Mouse (Mus musculus) heart, embryonic 10.5 days (tissue): ENCODE data around the gene Apod. TPM values are rescaled to one million over a fixed set of nuclear protein-coding genes. Genes with fewer than 3 reads are reported as not detected.
A peak's percentile ranks its signal among the peaks of the same experiment; 100 is the strongest.
"Not testable (repeated sequence)": the region's sequence is repeated elsewhere in the genome, so short reads cannot be mapped to it uniquely, and the experiment has no call there.

Source experiments
- DNase-seq: peaks from one replicate; pipeline ENCODE4 v3.0.0-alpha.2; 2017; ENCODE audit warnings: low spot score
- H3K27ac ChIP-seq: fragments of 300-500 bp; sonication (generic); 2 replicates; pipeline ENCODE4 v1.5.1; 2016; ENCODE audit warnings: mild to moderate bottlenecking
- H3K27me3 ChIP-seq: fragments of 300-500 bp; sonication (generic); 2 replicates; pipeline ENCODE4 v1.6.1; 2016; ENCODE audit warnings: mild to moderate bottlenecking; ENCODE audit not compliant: poor library complexity, insufficient read depth, severe bottlenecking
- H3K36me3 ChIP-seq: fragments of 300-500 bp; sonication (generic); 2 replicates; pipeline ENCODE4 v1.6.1; 2016; ENCODE audit warnings: mild to moderate bottlenecking, moderate library complexity
- H3K4me1 ChIP-seq: fragments of 300-500 bp; sonication (generic); 2 replicates; pipeline ENCODE4 v1.6.1; 2016; ENCODE audit warnings: mild to moderate bottlenecking
- H3K4me3 ChIP-seq: fragments of 300-500 bp; sonication (generic); 2 replicates; pipeline ENCODE4 v1.5.1; 2016; ENCODE audit warnings: mild to moderate bottlenecking, moderate library complexity
- H3K9me3 ChIP-seq: fragments of 300-500 bp; sonication (generic); 2 replicates; pipeline ENCODE4 v1.6.1; 2016; ENCODE audit warnings: mild to moderate bottlenecking, moderate library complexity
- WGBS: fragments of 180-500 bp; shearing (Covaris S2); methylation state at CpG from one replicate; pipeline ENCODE4 v1.1.7; 2016; 5-methylcytosine and 5-hydroxymethylcytosine counted together
- polyA plus RNA-seq: library from polyadenylated mRNA; unstranded; fragments of >200 nt; fragmentation: Nextera tagmentation; extraction: Ambion mirVana; gene quantifications from 2 replicates; pipeline ENCODE4 v1.2.1, GENCODE M21; 2016

Gene Apod
- polyA plus RNA-seq, 1 experiment from 2014 or later: not detected

DNA sequence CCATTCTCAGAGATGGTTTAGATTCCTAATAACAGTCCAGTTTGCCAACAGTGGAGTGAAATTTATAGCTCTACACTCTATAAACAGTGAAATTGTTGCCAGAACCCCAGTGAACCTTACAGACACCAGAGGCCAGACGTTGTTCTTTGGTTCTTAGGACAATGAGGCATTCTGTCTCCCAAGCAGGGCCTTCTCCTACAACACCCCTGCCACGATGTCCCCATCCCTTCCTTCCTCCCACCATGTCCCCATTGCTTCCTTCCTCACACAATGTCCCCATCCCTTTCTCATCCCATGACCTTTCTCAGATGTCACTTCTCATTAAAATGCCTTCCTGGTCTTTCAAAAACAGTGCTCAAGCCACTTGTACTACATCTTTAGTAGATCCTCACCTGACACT, 3.8 kb upstream of the Apod start:
- 66% methylated on average over 2 of the region's 2 CpGs for WGBS
- Histone ChIP-seq H3K9me3 (no peaks in the 10 kb centered on the region), H3K4me3 (no peak overlapping the region)

DNA sequence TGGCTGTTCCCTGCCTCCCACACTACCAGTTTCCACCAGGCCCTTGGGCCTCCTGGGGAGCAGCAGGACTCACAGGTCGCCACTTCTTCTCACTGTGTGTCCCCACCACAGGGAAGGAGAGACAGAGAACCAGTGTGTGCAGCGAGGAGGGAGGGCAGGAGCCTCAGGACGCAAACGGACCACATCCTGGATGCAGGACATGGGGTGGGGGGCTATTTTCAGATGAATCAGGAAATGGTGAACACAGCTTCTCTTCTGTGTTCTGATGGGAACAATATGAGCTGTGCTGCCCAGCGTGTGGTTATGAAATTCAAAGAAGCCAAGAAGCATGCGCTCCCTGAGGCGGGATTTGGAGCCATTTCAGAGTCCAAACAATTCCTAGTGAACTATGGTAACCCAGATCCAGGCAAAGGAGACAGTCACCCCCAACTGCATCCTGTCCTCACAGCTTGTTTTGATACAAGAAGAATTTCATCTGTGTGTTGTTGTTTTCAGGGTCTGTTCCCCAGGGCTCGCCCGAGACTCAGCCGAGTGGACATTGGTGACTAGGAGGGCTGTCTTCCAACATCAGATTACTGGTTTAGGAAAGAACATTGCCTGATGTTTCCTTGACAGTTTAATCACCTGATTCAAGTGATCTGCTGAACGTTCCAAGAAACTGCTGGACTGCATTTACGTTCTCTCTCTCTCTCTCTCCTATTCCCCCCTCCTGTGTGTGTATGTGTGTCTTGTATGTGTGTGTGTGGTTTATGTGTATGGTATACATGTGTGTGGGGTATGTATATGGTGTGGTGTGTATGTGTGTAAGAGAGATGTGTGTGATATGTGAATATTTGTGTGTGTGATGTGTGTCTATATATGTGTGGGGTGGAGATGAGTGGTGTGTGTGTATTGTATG, 1.9 kb upstream of the Apod start:
- not testable (repeated sequence) for DNase-seq

More for the DNA sequence above, 3.8 kb upstream of the Apod start:
- Histone ChIP-seq H3K4me1 (no peaks in the 10 kb centered on the region), H3K27ac (no peak overlapping the region), H3K27me3 (no peaks in the 10 kb centered on the region), H3K36me3 (no peaks in the 10 kb centered on the region)
- no peak for DNase-seq

DNA sequence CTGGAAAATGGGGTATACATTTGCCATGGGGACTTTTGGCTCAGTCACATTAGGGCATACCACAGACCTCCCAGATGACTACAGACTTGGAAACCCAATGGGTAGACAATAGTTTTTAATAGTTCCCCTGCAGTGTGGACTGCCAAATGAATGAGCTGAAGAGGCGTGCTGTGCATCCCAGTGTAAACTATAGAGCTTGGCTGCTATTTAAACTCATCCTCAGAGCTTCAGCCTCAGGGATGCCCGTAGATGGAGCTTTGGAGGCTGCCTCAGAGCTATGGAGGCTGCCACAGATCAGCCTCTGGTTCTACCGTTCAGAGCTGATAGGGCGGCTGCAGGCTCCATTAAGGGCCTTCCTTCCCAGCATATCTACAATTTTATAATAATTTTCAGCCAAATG, 686 bp upstream of the Apod start:
- Histone ChIP-seq H3K36me3 (no peaks in the 10 kb centered on the region), H3K9me3 (no peaks in the 10 kb centered on the region), H3K27ac (no peak overlapping the region), H3K27me3 (0 out of 2 replicates have a peak, but pooled peaks cover 3% of the 10 kb centered on the region), H3K4me3 (no peak overlapping the region), H3K4me1 (no peaks in the 10 kb centered on the region)
- 80% methylated on average over 4 of the region's 4 CpGs for WGBS
- DNase-seq: no peak

More for the DNA sequence above, 1.9 kb upstream of the Apod start:
- H3K36me3 ChIP-seq, H3K9me3 ChIP-seq, H3K4me1 ChIP-seq, H3K27ac ChIP-seq, H3K27me3 ChIP-seq, H3K4me3 ChIP-seq: not testable (repeated sequence)
- 63% methylated on average over 12 of the region's 12 CpGs for WGBS

DNA sequence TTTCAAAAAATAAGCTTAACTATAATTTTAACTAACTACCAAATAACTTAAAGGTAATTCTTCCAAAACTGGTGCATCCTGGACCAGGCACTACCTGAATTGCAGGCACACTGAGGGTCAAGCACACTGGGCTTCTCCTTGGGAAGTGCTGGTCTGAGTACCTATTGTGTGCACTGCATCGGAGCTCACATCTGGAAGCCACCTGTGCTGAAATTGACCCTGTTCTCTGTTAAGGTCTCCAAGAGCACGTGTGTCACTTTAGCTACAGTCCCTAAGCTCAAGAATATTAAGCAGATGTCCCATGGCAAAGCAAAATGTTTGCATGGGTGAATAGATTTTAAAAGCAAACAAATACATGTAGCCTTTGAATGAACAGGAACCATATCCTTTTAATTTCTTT, 997 bp downstream of the Apod start:
- Histone ChIP-seq H3K9me3 (no peaks in the 10 kb centered on the region), H3K36me3 (no peaks in the 10 kb centered on the region), H3K27me3 (0 out of 2 replicates have a peak, but pooled peaks cover 3% of the 10 kb centered on the region), H3K4me3 (no peak overlapping the region), H3K4me1 (no peaks in the 10 kb centered on the region), H3K27ac (no peak overlapping the region)
- DNase-seq: no peak
- WGBS: 58% methylated on average over 2 of the region's 2 CpGs

DNA sequence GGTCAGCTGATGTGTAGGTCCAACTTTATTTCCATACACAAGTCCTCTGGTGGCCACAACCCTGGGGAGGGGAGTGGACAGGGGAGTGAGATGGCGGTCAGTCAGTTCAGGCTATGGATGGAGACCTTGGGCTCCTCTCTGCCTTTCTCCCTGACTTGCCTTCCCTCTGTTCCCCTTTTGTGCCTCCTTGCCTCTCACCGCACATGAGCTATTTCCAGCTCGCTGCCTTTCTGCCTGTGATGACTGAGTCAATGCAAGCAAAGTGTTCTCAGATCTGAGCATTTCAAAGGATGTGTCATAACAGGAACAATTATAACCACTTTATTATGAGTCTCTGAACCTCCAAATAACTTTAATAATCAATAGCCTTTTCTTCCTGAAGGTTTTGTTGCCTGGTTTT, 2.3 kb downstream of the Apod start:
- Histone ChIP-seq H3K9me3 (no peaks in the 10 kb centered on the region), H3K27ac (no peak overlapping the region), H3K4me3 (no peak overlapping the region), H3K27me3 (0 out of 2 replicates have a peak, but pooled peaks cover 3% of the 10 kb centered on the region), H3K4me1 (no peaks in the 10 kb centered on the region), H3K36me3 (no peaks in the 10 kb centered on the region)
- DNase-seq: no peak
- WGBS: 78% methylated on average over 3 of the region's 3 CpGs

DNA sequence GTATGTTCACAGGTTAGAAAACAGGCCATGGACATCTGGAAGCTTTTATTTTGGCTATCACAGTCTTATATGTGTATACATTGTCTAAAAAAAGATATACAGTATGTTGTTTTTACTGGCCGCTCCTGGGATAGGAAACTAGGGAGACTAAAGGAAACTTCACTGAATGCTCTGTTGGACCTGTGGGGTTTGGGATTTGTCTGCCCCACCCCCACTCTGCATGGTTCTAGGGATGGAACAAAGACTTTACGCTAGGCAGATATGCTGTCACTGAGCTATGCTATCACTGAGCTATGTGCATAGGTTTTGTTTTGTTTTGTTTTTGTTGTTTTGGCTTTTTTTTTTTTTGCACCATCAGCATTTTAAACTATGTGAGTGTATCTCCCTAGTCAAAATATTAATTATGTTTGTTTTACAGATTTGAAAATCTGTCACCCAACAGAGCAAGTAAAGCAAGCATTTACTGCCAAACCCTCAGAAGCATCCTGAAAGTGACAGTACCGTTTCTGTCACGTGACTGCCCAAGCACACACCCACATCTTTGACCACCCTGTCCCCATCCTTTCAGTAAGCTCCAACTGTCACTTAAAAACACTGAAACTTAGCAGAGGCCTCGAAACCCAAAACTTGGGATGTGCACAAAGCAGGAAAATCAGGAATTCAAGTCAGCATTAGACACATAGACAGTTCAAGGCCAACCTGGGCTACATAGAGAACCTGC, 9.2 kb downstream of the Apod start:
- Histone ChIP-seq H3K27ac (no peak overlapping the region), H3K4me3 (no peak overlapping the region), H3K4me1 (peaks cover 6% of the 10 kb centered on the region), H3K27me3 (no peaks in the 10 kb centered on the region), H3K9me3 (no peaks in the 10 kb centered on the region), H3K36me3 (no peaks in the 10 kb centered on the region)
- no peak for DNase-seq
- 58% methylated on average over 5 of the region's 5 CpGs for WGBS

DNA sequence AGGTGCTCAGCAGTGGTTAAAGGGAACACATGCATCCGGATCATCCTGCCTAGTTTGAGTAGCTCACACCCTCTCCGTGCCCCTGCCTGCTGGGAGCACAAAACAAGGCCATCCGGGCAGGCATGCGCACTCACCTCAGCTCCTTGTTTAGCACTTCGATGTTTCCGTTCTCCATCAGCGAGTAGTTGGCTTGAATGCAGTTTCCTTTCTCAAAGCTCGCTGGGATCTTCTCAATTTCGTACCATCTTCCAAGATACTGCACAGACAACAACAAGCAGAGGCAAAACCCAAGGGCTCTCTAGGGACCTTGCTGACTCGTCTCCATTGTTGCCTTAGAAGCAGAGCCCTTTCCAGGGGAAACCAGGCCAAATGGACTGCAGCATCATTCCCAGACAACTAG, 11.3 kb downstream of the Apod start:
- Histone ChIP-seq H3K4me3 (no peak overlapping the region), H3K27me3 (no peaks in the 10 kb centered on the region), H3K9me3 (no peaks in the 10 kb centered on the region), H3K27ac (no peak overlapping the region), H3K36me3 (no peaks in the 10 kb centered on the region), H3K4me1 (peaks cover 21% of the 10 kb centered on the region)
- 68% methylated on average over 10 of the region's 10 CpGs for WGBS
- DNase-seq: no peak

DNA sequence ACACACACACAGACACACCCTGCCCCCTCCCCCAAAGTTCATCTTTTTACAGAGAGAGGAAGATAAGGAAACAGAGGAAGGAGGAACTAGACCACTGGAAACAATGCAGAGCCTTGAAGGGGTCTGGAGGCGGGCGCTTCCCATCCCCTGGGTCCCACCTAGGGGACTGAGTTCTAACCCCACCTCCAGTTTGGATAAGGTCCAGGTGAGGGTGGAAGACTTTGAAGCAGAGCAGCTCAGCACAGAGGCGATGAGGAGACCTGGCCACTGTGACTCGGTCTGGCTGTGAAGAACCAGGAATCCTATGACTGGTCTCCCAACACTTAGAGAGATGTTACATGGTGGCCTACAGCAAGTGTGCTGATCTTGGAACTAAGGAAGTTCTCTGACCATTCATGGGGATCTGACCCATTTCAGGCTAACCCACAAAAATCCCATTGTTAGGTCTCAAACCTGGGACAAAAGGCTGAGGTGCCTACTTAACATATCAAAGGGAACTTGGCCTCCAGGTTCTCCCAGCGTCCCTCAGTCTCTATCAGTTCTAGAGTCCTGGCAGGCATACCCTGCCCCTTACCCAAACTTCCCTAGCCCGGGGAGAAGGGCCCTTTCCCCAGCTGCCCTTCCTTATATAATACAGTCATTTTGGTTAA, 13.6 kb downstream of the Apod start:
- no peak overlapping the region for H3K4me3 ChIP-seq
- peaks cover 21% of the 10 kb centered on the region for H3K4me1 ChIP-seq
- no peaks in the 10 kb centered on the region for H3K9me3 ChIP-seq
- H3K27me3 ChIP-seq: no peaks in the 10 kb centered on the region
- no peak overlapping the region for H3K27ac ChIP-seq
- H3K36me3 ChIP-seq: no peaks in the 10 kb centered on the region
- 82% methylated on average over 6 of the region's 6 CpGs for WGBS
- DNase-seq: no peak

DNA sequence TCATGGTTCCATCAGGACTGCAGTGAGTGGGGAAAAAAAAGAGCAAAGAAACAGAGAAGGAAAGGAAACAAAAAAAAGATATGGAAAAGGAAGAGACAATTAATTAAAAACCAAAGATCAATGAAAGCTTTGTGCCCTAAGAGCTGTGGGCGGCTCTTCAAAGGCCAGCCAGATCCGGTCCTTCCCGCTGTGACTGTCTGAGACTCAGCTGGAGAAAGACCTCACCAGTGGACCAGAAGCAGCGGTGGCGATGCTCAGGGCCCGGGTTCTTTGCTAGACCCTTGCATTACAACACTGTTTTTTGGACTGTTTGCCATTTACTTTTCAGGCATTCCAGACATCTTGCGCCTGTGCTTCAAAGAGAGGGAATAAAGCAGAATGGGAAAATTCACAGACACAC, 14.1 kb downstream of the Apod start:
- H3K27ac ChIP-seq: 0 out of 2 replicates have a peak overlapping the region, but pooled peaks have one; percentile 37
- DNase-seq: no peak
- 43% methylated on average over 7 of the region's 7 CpGs for WGBS

DNA sequence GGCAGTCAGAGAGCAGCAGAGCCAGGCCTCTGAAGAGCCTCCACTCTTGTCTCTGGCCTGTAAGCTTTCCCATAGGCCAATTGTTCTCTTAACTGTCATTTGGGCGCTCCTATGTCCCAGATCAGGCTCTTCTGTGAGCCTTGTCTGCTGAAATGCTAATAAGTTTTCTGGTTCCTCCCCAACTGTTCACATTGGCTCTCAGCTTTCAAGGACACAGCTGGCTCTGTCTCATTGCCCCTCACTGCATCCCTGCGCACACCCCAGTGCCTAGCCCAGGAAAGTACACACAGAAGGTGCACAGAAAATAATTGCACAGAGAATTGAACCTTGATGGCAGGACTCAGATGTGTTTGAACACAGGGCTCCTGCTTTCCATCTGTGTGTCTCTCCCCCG, 14.7 kb downstream of the Apod start:
- 0 out of 2 replicates have a peak overlapping the region, but pooled peaks have one; percentile 37 for H3K27ac ChIP-seq
- peaks cover 21% of the 10 kb centered on the region for H3K4me1 ChIP-seq
- no peak overlapping the region for H3K4me3 ChIP-seq
- H3K36me3 ChIP-seq: no peaks in the 10 kb centered on the region
- no peaks in the 10 kb centered on the region for H3K9me3 ChIP-seq
- no peaks in the 10 kb centered on the region for H3K27me3 ChIP-seq
- WGBS: 61% methylated on average over 3 of the region's 3 CpGs
- no peak for DNase-seq

More for the DNA sequence above, 14.1 kb downstream of the Apod start:
- Histone ChIP-seq H3K27me3 (no peaks in the 10 kb centered on the region), H3K36me3 (no peaks in the 10 kb centered on the region), H3K4me3 (no peak overlapping the region), H3K9me3 (no peaks in the 10 kb centered on the region), H3K4me1 (peaks cover 21% of the 10 kb centered on the region)

DNA sequence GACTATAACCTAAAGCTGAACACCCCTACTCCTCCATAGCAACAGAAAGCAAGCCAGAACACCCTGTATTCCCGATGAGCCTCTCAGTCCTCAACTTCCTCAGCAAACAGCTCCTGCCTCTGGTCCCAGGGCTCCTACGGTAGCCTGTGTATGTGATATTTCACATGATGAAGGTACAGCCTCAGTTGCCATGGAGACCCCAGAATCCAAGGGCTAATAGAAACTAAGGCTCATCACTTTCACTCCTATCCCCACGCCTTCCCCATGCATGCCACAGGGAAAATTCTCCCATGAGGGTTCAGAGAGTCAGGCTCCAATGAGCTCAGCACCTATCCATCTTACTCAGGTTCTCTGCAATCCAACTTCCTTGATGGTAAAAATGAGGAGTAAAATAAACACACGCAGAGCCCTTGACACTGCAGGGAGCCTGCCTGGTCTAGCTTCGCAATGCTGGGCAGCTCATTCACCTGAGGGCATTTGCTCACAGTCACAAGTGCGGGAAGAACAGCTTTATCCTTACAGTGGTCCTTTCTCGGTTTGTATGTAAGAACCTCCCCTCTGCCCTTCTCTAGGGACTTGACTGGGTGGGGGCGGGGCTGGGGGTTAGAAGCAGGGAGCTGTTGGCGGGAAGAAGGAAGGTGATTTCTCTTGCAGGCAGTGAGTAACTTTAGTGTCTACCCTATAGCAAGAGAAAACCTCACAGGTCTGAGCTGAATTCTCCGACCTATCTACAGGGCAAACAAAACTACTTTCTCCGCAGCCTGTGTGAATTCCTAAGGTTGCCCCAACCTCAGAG, 15.2 kb downstream of the Apod start:
- Histone ChIP-seq H3K4me1 (peaks cover 21% of the 10 kb centered on the region), H3K27ac (0 out of 2 replicates have a peak overlapping the region, but pooled peaks have one; percentile 37), H3K27me3 (no peaks in the 10 kb centered on the region), H3K4me3 (no peak overlapping the region), H3K36me3 (no peaks in the 10 kb centered on the region), H3K9me3 (no peaks in the 10 kb centered on the region)
- 41% methylated on average over 11 of the region's 11 CpGs for WGBS
- DNase-seq: no peak

DNA sequence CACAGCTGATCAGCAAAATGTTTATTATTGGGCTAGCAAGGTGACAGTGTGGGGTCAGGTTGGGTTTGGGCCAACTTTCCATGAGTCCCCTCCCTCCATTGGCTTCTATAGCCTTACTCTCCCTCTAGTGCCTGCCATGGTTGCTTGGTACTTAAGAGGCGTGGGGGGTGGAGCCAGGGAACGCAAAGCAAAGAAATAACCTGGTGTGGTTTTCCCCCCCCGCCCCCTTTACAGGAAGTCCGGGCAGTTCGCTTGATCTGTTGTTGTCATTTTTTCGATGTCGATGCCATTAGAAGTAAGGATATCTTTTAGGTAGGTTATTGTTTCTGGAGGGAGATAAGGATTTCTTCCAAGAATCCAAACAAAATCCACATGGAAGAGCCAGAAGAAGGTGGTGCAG, 17.5 kb downstream of the Apod start:
- no peak overlapping the region for H3K4me3 ChIP-seq
- H3K27me3 ChIP-seq: no peaks in the 10 kb centered on the region
- no peaks in the 10 kb centered on the region for H3K9me3 ChIP-seq
- no peaks in the 10 kb centered on the region for H3K36me3 ChIP-seq
- DNase-seq: no peak
- 83% methylated on average over 7 of the region's 7 CpGs for WGBS
- no peak overlapping the region for H3K27ac ChIP-seq
- peaks cover 23% of the 10 kb centered on the region for H3K4me1 ChIP-seq
